Mouse (Mus musculus) neural tube, embryonic 11.5 days (tissue): ENCODE results near the gene Rp2. TPM values are rescaled to one million over a fixed set of nuclear protein-coding genes. Genes with fewer than 3 reads are reported as not detected.
A peak's percentile ranks its signal among the peaks of the same experiment; 100 is the strongest.
"Not testable (repeated sequence)": the region's sequence is repeated elsewhere in the genome, so short reads cannot be mapped to it uniquely, and the experiment has no call there.

Experiments
- ATAC-seq: fragments of 200-750 bp; cut with Nextera tagmentation; 2 replicates; pipeline ENCODE4 v1.8.0; 2017; ENCODE audit warnings: moderate number of reproducible peaks, mild to moderate bottlenecking, moderate TSS enrichment, moderate library complexity; ENCODE audit not compliant: insufficient read depth, low FRiP score, low TSS enrichment
- DNase-seq: peaks from one replicate; pipeline ENCODE4 v3.0.0-alpha.2; 2015; ENCODE audit warnings: low spot score
- H3K27ac ChIP-seq: fragments of 300-500 bp; sonication (generic); 2 replicates; pipeline ENCODE4 v1.5.1; 2014; ENCODE audit warnings: low read depth, mild to moderate bottlenecking, low read length
- H3K27me3 ChIP-seq: fragments of 300-500 bp; sonication (generic); 2 replicates; pipeline ENCODE4 v1.6.1; 2014; ENCODE audit warnings: mild to moderate bottlenecking, low read length, mixed read lengths; ENCODE audit not compliant: control insufficient read depth, insufficient read depth
- H3K36me3 ChIP-seq: fragments of 300-500 bp; sonication (generic); 2 replicates; pipeline ENCODE4 v1.6.1; 2014; ENCODE audit warnings: mild to moderate bottlenecking, low read length, moderate library complexity, mixed read lengths; ENCODE audit not compliant: control insufficient read depth, insufficient read depth
- H3K4me1 ChIP-seq: fragments of 300-500 bp; sonication (generic); 2 replicates; pipeline ENCODE4 v1.6.1; 2014; ENCODE audit warnings: low read length, mixed read lengths; ENCODE audit not compliant: control insufficient read depth, insufficient read depth
- H3K4me2 ChIP-seq: fragments of 300-500 bp; sonication (generic); 2 replicates; pipeline ENCODE4 v1.6.1; 2014; ENCODE audit warnings: low read depth, mild to moderate bottlenecking, moderate library complexity
- H3K4me3 ChIP-seq: fragments of 300-500 bp; sonication (generic); 2 replicates; pipeline ENCODE4 v1.5.1; 2014; ENCODE audit warnings: low read depth, low read length
- H3K9ac ChIP-seq: fragments of 300-500 bp; sonication (generic); 2 replicates; pipeline ENCODE4 v1.6.1; 2014; ENCODE audit warnings: mild to moderate bottlenecking, low read length
- H3K9me3 ChIP-seq: fragments of 300-500 bp; sonication (generic); 2 replicates; pipeline ENCODE4 v1.6.1; 2016; ENCODE audit warnings: low read length; ENCODE audit not compliant: control insufficient read depth
- WGBS: fragments of 180-500 bp; shearing (Covaris S2); extraction: QIAGEN DNeasy Blood & Tissue Kit; methylation state at CpG from one replicate; pipeline ENCODE4 v1.1.7; 2014; 5-methylcytosine and 5-hydroxymethylcytosine counted together
- polyA plus RNA-seq: library from polyadenylated mRNA; unstranded; fragments of >200 nt; fragmentation: Nextera tagmentation; extraction: Ambion mirVana; gene quantifications from 2 replicates; pipeline ENCODE4 v1.2.1, GENCODE M21; 2014

The Rp2 gene
- polyA plus RNA-seq, result 18.3 and 19.3 TPM in 2 replicates

DNA sequence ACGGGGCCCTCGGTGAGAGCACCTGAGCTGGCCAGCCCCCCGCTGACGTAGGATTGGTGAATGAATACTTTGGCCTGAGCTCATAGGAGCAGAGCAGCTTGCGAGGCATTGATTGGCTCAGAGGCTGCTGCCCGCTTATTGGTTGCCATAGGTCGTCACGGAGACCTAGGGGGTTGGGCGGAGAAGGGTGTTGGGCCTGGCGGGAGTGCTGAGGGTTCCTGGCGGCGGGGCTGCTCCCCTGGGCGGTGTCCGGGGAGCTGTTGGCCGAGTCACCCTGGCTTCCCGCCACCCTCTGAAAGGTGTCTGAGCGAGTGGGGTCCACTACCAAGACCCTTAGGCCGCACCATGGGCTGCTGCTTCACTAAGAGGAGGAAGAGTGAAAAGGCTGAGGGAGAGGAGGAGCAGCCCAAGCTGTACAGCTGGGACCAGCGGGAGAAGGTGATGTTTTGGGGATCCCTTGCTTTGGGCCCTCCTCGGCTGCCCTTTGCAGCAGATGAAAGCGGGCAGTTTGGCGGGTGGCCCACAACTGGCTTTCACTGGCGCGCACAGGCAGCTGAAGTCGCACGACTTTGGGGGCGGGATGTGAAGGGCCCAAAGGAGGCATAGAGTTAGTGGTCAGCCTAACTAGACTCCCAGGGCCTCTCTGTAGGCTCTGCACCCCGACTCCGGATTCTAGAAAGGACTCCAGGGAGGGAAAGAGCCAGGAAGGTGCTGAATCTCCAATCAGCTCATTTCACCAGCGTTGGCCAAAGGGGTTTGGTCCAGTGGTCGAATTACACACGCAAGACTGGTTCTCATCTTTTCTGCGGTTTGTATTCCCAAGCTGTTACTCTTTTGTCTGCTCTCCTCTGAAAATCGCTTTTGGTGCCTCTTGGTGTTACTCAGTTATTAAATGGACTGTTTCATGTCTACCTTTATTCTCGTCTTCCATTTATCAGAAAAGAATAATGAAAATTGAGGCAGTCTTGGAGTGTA, at the start of gene Rp2:
Gene Rp2 (plus strand): TSS at position 91 of the 975 bp plus-strand sequence.
- ATAC-seq, result peak; percentile 100
- Histone ChIP-seq H3K9me3 (no peaks in the 10 kb centered on the region), H3K4me3 (peak within 1 kb of the TSS; percentile 59), H3K9ac (peak within 1 kb of the TSS; percentile 63), H3K4me1 (no peaks in the 10 kb centered on the region), H3K36me3 (no peaks in the 10 kb centered on the region), H3K27ac (no peak within 1 kb of the TSS), H3K27me3 (no peaks in the 10 kb centered on the region), H3K4me2 (peak within 1 kb of the TSS; percentile 39)
- peak; percentile 82 for DNase-seq
- 11% methylated on average over 34 of the region's 35 CpGs for WGBS

DNA sequence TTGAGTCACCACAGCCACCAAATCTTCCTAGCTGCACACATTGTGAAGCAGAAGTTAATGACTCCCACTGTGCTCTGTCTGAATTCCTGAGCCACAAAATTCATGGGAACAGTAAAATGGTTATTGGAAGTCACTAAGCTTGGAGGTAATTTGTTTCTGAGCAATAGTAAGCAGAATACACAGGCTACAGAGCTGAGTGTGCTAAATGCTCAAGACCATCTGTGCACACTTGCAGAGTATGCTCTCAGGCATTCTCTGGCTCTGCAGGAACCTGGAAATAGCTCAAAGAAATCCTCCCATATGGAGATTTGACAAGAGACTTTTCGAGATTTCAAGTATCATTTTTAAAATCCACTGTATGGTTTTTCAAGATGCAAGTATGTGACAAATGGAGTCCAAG, 31.5 kb upstream of the Rp2 start:
- no peaks in the 10 kb centered on the region for H3K9me3 ChIP-seq
- no peak for ATAC-seq
- H3K27me3 ChIP-seq, result no peaks in the 10 kb centered on the region
- 74% methylated on average over 1 of the region's 1 CpGs for WGBS
- no peak overlapping the region for H3K27ac ChIP-seq
- no peaks in the 10 kb centered on the region for H3K36me3 ChIP-seq
- no peaks in the 10 kb centered on the region for H3K4me1 ChIP-seq
- H3K9ac ChIP-seq, result no peak overlapping the region
- H3K4me3 ChIP-seq, result no peak overlapping the region
- H3K4me2 ChIP-seq, result no peak overlapping the region
- no peak for DNase-seq

DNA sequence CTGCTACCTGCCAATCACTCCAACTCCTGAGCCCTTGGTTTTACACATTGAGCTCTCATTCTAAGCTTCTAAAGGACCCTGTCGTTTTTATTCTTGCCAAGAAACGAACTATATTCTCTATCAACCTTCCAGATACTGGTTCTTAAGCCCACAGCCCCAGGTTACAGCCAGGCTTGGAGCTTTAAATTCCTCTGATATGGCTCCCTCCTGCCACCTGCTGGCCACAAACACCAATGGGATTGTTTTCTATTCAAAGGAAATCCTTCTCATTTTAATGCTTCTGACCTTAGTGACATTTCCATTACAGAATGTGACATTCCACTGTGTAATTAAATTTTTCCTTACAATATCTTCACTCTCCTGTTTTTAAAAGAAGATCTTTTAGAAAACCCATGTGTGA, 28.6 kb upstream of the Rp2 start:
- Histone ChIP-seq H3K9ac (no peak overlapping the region), H3K27ac (no peak overlapping the region), H3K9me3 (no peaks in the 10 kb centered on the region), H3K4me2 (no peak overlapping the region), H3K4me1 (no peaks in the 10 kb centered on the region), H3K4me3 (no peak overlapping the region), H3K36me3 (no peaks in the 10 kb centered on the region), H3K27me3 (no peaks in the 10 kb centered on the region)
- no peak for ATAC-seq
- peak; percentile 33 for DNase-seq
- WGBS, result 18% methylated on average over 2 of the region's 2 CpGs

GRCm38 (mm10) chrX:20344980-20345379, 19.3 kb upstream of the Rp2 start:
- Histone ChIP-seq H3K27ac (no peak overlapping the region), H3K9me3 (no peaks in the 10 kb centered on the region), H3K9ac (no peak overlapping the region), H3K4me1 (no peaks in the 10 kb centered on the region), H3K4me3 (no peak overlapping the region), H3K36me3 (no peaks in the 10 kb centered on the region), H3K4me2 (no peak overlapping the region), H3K27me3 (no peaks in the 10 kb centered on the region)
- DNase-seq (no peak), ATAC-seq (no peak)

GRCm38 (mm10) chrX:20346355-20346754, 17.9 kb upstream of the Rp2 start:
- Histone ChIP-seq H3K4me3 (no peak overlapping the region), H3K9ac (no peak overlapping the region), H3K4me2 (no peak overlapping the region), H3K36me3 (no peaks in the 10 kb centered on the region), H3K27ac (no peak overlapping the region), H3K27me3 (no peaks in the 10 kb centered on the region), H3K9me3 (no peaks in the 10 kb centered on the region), H3K4me1 (no peaks in the 10 kb centered on the region)
- 66% methylated on average over 3 of the region's 3 CpGs for WGBS
- ATAC-seq (no peak), DNase-seq (no peak)

DNA sequence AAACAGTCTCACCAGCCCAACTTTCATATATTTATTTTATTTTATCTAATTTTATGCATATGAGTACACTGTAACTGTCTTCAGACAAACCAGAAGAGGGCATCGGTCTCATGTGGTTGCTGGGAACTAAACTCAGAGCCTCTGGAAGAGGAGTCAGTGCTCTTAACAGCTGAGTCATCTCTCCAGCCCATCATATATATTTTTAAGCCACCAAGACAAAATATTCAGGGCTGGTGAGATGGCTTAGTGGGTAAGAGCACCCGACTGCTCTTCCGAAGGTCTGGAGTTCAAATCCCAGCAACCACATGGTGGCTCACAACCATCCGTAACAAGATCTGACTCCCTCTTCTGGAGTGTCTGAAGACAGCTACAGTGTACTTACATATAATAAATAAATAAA, 14.0 kb upstream of the Rp2 start:
- not testable (repeated sequence) for H3K36me3 ChIP-seq

DNA sequence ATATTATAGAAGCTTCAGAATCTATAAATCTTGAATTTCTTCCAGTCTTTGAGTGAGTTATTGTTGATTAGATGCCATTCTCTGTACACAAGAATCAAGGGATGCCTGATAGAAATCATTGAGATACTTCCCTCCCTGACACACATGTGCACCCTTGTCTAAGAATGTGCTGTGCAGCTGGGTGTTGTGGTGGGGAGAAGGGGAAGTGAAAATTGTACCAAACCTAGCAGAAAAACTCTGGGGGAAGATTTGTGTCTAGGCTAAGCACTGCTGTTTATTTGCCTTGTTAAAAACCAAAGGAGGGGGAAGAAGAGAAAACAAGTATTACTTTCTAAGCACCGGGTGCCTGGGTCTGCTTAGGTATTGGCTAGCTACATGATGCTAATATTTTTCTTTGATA, 9.0 kb upstream of the Rp2 start:
- WGBS, result 91% methylated on average over 1 of the region's 1 CpGs
- H3K4me2 ChIP-seq, result no peak overlapping the region
- H3K27ac ChIP-seq, result no peak overlapping the region
- H3K27me3 ChIP-seq, result no peaks in the 10 kb centered on the region
- no peaks in the 10 kb centered on the region for H3K4me1 ChIP-seq
- ATAC-seq, result no peak
- H3K9ac ChIP-seq, result no peak overlapping the region
- no peaks in the 10 kb centered on the region for H3K36me3 ChIP-seq
- H3K4me3 ChIP-seq, result no peak overlapping the region
- no peaks in the 10 kb centered on the region for H3K9me3 ChIP-seq
- DNase-seq, result no peak

More for the DNA sequence above, 14.0 kb upstream of the Rp2 start:
- not testable (repeated sequence) for H3K9ac ChIP-seq, DNase-seq, H3K27me3 ChIP-seq, H3K4me1 ChIP-seq, ATAC-seq, H3K4me2 ChIP-seq, H3K27ac ChIP-seq, H3K4me3 ChIP-seq, H3K9me3 ChIP-seq
- 95% methylated on average over 3 of the region's 4 CpGs for WGBS

DNA sequence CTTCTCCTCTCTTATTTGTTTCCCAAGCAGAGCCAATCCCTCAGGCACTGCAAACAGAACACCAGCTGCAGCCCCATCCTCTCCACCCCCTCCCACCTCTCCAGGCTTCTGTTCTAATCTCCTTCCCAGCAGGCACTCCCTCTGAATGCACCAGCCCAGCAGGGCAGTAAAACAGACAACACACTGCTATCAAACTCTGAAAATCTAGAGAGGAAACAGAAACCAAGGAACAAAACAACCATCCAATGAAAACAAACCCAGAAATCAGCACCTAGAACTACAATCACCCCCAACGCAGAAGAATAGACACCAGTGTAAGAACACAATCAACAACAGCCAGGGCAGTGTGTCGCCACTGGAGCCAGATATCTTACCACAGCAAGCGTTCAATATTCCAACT, 8.0 kb upstream of the Rp2 start:
- 35% methylated on average over 3 of the region's 3 CpGs for WGBS
- H3K36me3 ChIP-seq, result no peaks in the 10 kb centered on the region
- no peak overlapping the region for H3K27ac ChIP-seq
- H3K9me3 ChIP-seq, result no peaks in the 10 kb centered on the region
- H3K9ac ChIP-seq, result no peak overlapping the region
- H3K27me3 ChIP-seq, result no peaks in the 10 kb centered on the region
- no peak overlapping the region for H3K4me2 ChIP-seq
- DNase-seq, result no peak
- H3K4me1 ChIP-seq, result no peaks in the 10 kb centered on the region
- no peak overlapping the region for H3K4me3 ChIP-seq
- ATAC-seq, result no peak

GRCm38 (mm10) chrX:20366036-20366435, 1.8 kb downstream of the Rp2 start:
- H3K4me2 ChIP-seq, result no peak overlapping the region
- H3K27me3 ChIP-seq, result no peaks in the 10 kb centered on the region
- H3K4me1 ChIP-seq, result no peaks in the 10 kb centered on the region
- no peak overlapping the region for H3K9ac ChIP-seq
- no peak for DNase-seq
- no peak overlapping the region for H3K4me3 ChIP-seq
- H3K36me3 ChIP-seq, result no peaks in the 10 kb centered on the region
- 63% methylated on average over 1 of the region's 1 CpGs for WGBS
- ATAC-seq, result no peak
- H3K27ac ChIP-seq, result no peak overlapping the region
- no peaks in the 10 kb centered on the region for H3K9me3 ChIP-seq
